Mouse (Mus musculus): Measurements from ENCODE around the gene Zfp367.

Gene Zfp367

DNA sequence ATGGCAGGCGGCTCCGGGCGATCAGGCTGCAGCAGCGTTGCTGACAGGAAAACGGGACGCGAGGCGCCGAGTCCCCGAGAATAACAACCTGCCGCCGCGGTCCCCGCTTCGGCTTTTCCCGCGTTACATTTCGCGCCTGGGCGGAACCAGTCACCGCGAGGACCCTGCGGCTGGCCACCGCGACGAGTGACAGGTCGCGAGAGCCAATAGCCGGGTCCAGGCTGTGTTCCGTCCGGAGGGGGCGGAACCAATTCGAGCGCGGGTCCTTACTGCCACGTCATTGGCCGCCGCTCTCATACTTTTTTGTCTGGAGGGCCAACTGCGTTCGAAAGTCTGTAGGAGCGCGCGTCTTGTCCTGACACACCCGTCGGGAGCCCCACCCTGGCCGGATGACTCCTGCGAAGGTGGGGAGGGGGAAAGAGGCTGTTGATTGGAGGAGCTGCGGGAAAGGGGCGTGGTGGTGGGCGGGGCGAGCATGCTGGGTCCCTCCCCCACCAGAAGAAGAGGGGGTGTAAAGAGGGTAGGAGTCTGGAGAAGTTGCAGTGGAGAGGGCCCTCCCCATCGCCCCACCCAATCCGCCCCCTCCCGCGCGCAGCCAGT is at the start of gene Zfp367:
Zfp367 (minus strand) TSS at position 120 of the 600 bp plus-strand sequence.
- peak; percentile 94 for DNase-seq

GRCm38 (mm10) chr13:64200911-64201310 is 47.9 kb upstream of the Zfp367 start:
- no peak for DNase-seq

- DNase-seq = no peak
Measured at GRCm38 (mm10) chr13:64198310-64198709, 45.3 kb upstream of the Zfp367 start.

GRCm38 (mm10) chr13:64197899-64198298 is 44.9 kb upstream of the Zfp367 start:
- no peak for DNase-seq

- DNase-seq = no peak
Measured at GRCm38 (mm10) chr13:64187065-64187464, 34.1 kb upstream of the Zfp367 start.

DNA sequence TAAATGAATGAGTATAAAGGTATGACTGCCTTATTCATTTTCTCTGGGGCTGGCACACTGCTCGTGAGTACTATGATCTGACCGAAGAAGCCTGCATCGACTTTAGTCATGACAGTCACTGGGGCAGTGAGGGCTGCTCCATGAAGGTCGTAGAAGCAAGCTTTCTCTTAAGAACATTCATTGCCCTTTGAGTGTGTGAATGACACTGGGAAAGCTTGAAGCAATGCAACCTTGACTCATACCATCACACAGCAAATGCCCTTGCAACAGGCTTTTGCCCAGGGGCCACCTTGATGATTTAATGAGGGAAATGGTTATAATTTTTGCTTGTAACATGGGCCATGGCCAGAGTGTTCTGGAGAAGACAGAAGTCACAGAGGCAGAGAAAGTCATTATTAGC is 33.5 kb upstream of the Zfp367 start:
- DNase-seq = no peak

GRCm38 (mm10) chr13:64185586-64185985 is 32.6 kb upstream of the Zfp367 start:
- no peak for DNase-seq

- DNase-seq = no peak
Measured at GRCm38 (mm10) chr13:64185176-64185575, 32.2 kb upstream of the Zfp367 start.

GRCm38 (mm10) chr13:64184361-64184760 is 31.4 kb upstream of the Zfp367 start:
- no peak for DNase-seq

DNA sequence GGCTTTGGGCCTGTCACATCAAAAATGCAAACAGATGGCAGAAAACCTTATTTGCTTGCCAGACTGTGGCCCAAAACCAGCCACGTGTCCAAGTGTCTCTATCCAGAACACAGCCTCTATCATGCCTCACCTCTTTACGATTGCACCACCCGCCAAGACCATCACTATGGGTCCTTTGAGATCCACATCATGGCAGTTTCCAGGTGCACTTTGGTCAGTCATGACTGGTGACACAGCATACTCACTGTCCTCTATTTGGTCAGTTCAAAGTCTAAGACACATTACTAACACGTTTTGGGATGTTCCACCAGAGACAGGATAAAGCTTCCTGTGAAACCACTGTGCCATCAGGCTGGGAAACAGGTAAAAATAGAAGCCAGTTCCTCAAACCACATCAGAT is 30.6 kb upstream of the Zfp367 start:
- DNase-seq = peak; percentile 28

DNA sequence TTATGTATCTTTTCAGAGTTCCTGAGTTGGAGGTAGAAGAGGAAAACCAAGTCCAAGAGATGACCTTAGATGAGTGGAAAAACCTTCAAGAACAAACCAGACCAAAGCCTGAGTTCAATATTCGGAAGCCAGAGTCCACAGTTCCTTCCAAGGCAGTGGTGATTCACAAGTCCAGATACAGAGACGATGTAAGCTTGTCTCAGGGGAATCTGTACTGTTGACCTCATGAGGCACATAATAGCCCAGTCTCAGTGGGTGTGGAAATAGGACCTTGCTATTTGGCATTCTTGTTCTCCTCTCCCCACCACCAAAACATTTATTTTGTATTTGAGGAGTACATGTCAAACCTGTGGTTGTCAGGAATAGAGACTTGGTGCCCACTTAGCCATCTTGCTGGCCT is 29.1 kb upstream of the Zfp367 start:
- DNase-seq = no peak

DNA sequence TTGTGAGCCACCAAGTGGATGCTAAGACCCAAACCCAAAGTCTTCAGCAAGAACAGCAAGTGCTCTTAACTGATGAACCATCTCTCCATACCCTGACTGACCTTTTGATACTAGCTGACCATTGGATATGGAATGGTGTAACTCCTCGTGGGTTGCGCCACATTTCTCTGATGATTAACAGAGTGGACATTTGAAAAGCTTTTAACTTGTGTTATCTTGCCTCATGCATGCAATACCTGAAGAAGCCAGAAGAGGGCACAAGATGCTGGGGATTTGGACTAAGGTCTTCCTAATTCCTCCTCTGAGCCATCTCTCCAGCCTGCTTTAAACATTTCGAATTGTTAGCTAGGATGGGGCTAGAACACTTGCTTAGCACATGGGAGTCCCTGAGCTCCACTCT is 27.9 kb upstream of the Zfp367 start:
- peak; percentile 69 for DNase-seq

- no peak for DNase-seq
Measured at GRCm38 (mm10) chr13:64180300-64180699, 27.3 kb upstream of the Zfp367 start.

- DNase-seq = no peak
Measured at GRCm38 (mm10) chr13:64178746-64179652, 26.0 kb upstream of the Zfp367 start.

- DNase-seq = no peak
Measured at GRCm38 (mm10) chr13:64178000-64178399, 25.0 kb upstream of the Zfp367 start.

DNA sequence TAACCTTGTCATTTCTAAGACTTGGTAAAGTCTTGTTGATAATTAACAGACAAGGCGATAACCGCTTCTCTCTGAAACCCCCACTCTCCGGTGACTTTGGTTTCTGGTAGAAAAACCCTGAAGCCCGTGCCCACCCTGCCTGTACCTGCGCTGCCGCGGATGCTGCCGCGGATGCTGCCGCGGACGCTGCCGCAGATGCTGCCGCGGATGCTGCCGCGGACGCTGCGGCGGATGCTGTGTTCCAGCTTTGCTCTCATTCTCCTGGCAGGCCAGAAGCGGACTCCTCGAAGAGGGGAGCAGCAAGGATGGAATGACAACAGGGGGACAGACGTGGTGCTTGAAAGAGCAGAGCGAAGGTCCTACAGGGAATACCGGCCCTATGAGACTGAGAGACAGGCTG is 16.7 kb upstream of the Zfp367 start:
- no peak for DNase-seq

- DNase-seq = no peak
Measured at GRCm38 (mm10) chr13:64163147-64163715, 10.2 kb upstream of the Zfp367 start.

GRCm38 (mm10) chr13:64162626-64163025 is 9.6 kb upstream of the Zfp367 start:
- DNase-seq = no peak

DNA sequence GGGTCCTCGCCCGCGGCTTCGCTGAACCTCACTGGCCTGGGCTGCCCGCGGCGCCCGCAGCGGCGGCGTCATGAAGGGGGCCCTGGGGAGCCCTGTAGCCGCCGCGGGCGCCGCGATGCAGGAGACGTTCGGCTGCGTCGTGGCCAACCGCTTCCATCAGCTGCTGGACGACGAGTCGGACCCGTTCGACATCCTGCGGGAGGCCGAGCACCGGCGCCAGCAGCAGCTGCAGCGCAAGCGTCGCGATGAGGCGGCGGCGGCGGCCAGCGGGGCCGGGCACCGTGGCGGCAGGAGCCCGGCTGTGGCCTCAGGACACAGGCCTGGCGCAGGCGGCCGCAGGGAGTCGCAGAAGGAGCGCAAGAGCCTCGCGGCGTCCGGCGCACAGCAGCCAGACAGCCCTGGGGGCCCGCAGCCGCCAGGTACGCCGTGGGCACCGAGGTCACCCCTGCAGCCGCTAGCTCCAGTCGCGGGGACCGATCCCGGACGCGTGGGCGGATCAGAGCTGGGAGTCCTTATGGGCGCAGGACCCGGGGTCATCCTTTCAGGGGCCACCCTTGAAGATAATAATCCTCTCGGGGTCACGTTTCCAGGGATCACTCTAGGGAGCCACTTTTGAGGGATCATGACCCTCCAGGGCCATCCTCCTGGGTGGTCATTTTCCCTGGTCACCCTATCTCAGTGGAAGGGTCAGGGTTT is 9.1 kb upstream of the Zfp367 start:
- peak; percentile 61 for DNase-seq

DNA sequence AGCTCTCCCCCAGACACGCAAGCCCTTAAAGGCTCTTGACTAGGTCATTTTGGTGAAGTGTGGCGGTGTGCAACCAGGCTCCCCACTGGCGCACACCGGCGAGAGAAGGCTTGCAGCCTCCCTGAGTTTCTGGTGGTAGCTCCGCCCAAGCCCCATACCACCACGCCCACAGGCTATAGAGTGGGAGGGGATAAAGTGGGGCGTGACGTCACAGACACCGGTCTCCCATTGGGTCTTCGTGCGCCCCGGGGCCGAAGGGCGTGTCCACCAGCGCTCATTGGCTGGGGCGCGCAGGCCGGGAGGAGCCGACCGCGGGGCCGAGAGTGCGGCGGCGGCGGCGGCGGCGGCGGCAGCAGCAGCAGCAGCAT is 8.5 kb upstream of the Zfp367 start, which contains the start of gene Habp4:
Habp4 (plus strand) TSS at position 277 of the 368 bp plus-strand sequence.
- peak; percentile 99 for DNase-seq

DNA sequence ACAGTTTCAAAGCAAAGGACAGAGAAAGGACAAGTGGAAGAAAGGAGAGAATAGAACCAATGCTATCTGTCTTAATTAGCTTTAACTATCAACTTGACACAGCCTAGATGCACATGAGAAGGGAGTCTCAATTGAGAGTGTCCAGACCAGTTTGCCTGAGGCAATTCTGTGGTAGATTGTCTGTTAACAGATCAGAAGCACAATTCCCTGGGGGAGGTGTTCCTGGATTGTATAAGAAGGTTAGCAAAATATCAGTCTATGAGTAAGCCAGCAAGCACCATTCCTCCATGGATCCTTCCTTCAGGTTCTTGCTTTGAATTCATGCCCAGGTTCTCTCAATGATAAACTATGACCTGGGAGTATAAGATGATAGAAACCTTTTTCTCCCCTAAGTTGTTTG is 4.0 kb upstream of the Zfp367 start:
- DNase-seq = no peak

GRCm38 (mm10) chr13:64155171-64155571 is 2.2 kb upstream of the Zfp367 start:
- DNase-seq = no peak

DNA sequence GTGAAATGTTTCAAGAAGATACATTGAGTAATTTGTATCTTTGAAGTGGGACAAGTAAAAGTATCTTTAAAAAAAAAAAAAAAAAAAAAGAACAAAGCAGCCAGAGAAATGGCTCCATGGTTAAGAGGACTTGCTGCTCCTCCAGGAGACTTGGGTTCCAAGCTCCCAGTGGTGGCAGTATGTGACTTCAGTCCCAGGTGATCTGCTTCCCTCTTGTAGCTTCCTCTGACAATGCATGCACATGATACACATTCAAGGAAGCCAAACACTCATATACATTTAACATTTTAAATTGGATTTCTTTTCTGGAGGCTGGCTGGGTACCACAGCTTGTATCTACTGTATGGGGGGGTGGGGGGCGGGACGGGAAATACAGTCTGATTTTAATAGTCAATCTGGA is 1.6 kb upstream of the Zfp367 start:
- no peak for DNase-seq

Measured in cerebellum, adult 9-10 months (tissue).